Mouse (Mus musculus) cerebellum, postnatal 25 days (tissue): ENCODE data around the gene Hist1h2bc.
"Not testable (repeated sequence)": the region's sequence is repeated elsewhere in the genome, so short reads cannot be mapped to it uniquely, and the experiment has no call there.

ENCODE experiments used
- DNase-seq, 2 experiments: peaks; one replicate each; pipeline ENCODE4 v3.0.0; 2021; ENCODE audit warnings: mixed read lengths in 2 of 2

Hist1h2bc gene

GRCm38 (mm10) chr13:23700786-23701520 is 17.0 kb downstream of the Hist1h2bc start:
- peak; percentile 51 to 72 for DNase-seq

- no peak for DNase-seq
Observed at GRCm38 (mm10) chr13:23702220-23702619, 18.2 kb downstream of the Hist1h2bc start.

GRCm38 (mm10) chr13:23702801-23703200 is 18.8 kb downstream of the Hist1h2bc start:
- not testable (repeated sequence) for DNase-seq

GRCm38 (mm10) chr13:23705751-23706356 is 21.9 kb downstream of the Hist1h2bc start:
- no peak for DNase-seq

GRCm38 (mm10) chr13:23706771-23707170 is 22.8 kb downstream of the Hist1h2bc start:
- no peak for DNase-seq

GRCm38 (mm10) chr13:23708041-23708440 is 24.0 kb downstream of the Hist1h2bc start:
- no peak for DNase-seq

GRCm38 (mm10) chr13:23708654-23709053 is 24.7 kb downstream of the Hist1h2bc start:
- DNase-seq, result no peak

- no peak for DNase-seq
Observed at GRCm38 (mm10) chr13:23709714-23710373, 25.8 kb downstream of the Hist1h2bc start.

- peak; percentile 23 to 24 for DNase-seq
Observed at GRCm38 (mm10) chr13:23710374-23711089, 26.5 kb downstream of the Hist1h2bc start, which contains the start of gene Hfe. Hfe (minus strand) TSS chr13:23710854.

GRCm38 (mm10) chr13:23716261-23717042 is 32.5 kb downstream of the Hist1h2bc start:
- no peak for DNase-seq

GRCm38 (mm10) chr13:23717176-23717575 is 33.2 kb downstream of the Hist1h2bc start:
- no peak for DNase-seq

GRCm38 (mm10) chr13:23717593-23718245 is 33.7 kb downstream of the Hist1h2bc start:
- not testable (repeated sequence) for DNase-seq

GRCm38 (mm10) chr13:23724239-23724638 is 40.2 kb downstream of the Hist1h2bc start:
- no peak for DNase-seq

GRCm38 (mm10) chr13:23725213-23725612 is 41.2 kb downstream of the Hist1h2bc start:
- DNase-seq, result no peak

GRCm38 (mm10) chr13:23728472-23729191 is 44.6 kb downstream of the Hist1h2bc start:
- no peak for DNase-seq

- no peak for DNase-seq
Observed at GRCm38 (mm10) chr13:23729192-23729525, 45.2 kb downstream of the Hist1h2bc start.

- DNase-seq, result no peak
Observed at GRCm38 (mm10) chr13:23729706-23730105, 45.7 kb downstream of the Hist1h2bc start.

- no peak for DNase-seq
Observed at GRCm38 (mm10) chr13:23730479-23730878, 46.5 kb downstream of the Hist1h2bc start.

- peak in 1 of 2 experiments; percentile 45 for DNase-seq
Observed at GRCm38 (mm10) chr13:23732156-23732804, 48.3 kb downstream of the Hist1h2bc start.

GRCm38 (mm10) chr13:23737091-23737490 is 53.1 kb downstream of the Hist1h2bc start:
- no peak for DNase-seq
